23 mouse cellular contexts compared by ENCODE assay signal in the genomic region with DNA sequence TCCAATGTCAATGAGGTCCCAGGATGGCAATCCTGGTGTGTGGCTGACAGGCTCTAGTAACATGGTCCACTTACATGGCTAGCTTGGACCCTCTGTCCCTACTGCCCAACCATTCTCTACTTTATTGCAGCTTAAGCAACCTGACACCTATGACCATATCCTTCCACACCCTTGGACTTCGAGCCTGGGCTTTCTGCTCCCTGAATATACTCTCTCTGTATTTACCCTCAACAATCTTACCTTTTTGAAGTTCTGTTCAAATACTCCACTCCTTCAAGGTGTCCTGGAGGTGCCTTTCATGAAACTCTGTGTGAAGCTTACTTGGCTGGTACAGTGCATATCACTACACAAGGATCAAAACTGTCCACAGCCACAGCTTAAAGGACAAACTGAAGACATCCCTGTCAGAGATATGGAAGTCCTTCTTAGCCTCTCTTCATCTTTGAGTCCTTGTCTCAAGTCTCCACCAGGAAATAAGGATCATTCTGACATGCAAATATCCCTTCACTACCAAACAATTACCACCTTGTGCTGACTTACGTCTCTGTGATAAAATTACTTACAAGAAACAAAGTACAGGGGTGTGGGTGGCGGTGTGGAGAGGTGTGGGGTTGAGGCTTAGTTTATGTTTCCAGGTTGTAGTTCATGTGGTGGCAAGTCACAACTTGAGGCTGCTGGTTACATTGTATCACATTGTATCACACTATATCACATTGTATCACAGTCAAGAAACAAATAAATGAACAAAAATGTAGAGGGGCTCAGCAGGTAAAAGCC. TPM values are rescaled to one million over a fixed set of nuclear protein-coding genes. Genes with fewer than 3 reads are reported as not detected.
DNase-seq lines count a peak whose midpoint lies in the region; ATAC-seq and TF ChIP-seq lines count a peak whose summit lies in the region.
"Had no signal": no experiment of that assay in that cellular context is flagged by ENCODE, and none has a peak within 500 bp of the region (broad histone marks: within the 10 kb centered on the region; RNA-seq: fewer than 3 reads in every experiment).

No protein-coding gene starts in this region.

- no peak overlapping the region for H3K4me3 ChIP-seq in lung, embryonic 14.5 days (ENCODE audit: low read depth, low read length)
- H3K4me3 ChIP-seq in stomach, embryonic 16.5 days (replicated peaks; ENCODE audit: low read length): no peak overlapping the region
- H3K4me3 ChIP-seq in heart, embryonic 12.5 days: no peak overlapping the region
- H3K4me3 ChIP-seq: embryonic facial prominence, embryonic 12.5 days; forebrain, embryonic 15.5 days; heart, adult 2 months; heart, embryonic 13.5 days had no signal

- no peaks in the 10 kb centered on the region for H3K9me3 ChIP-seq in lung, embryonic 14.5 days (ENCODE audit: low read depth, low read length)
- no peaks in the 10 kb centered on the region for H3K9me3 ChIP-seq in stomach, embryonic 16.5 days (replicated peaks; ENCODE audit: control insufficient read depth, low read length)
- no peaks in the 10 kb centered on the region for H3K9me3 ChIP-seq in heart, embryonic 12.5 days (replicated peaks)
- H3K9me3 ChIP-seq: embryonic facial prominence, embryonic 12.5 days; forebrain, embryonic 15.5 days; G1E; heart, embryonic 13.5 days had no signal

- H3K27ac ChIP-seq in lung, embryonic 14.5 days (ENCODE audit: low read depth): peak overlapping the region; percentile 31
- H3K27ac ChIP-seq in stomach, embryonic 16.5 days (ENCODE audit: low read length): peak overlapping the region; percentile 88
- no peak overlapping the region for H3K27ac ChIP-seq in heart, embryonic 12.5 days (ENCODE audit: poor library complexity, severe bottlenecking)
- H3K27ac ChIP-seq: embryonic facial prominence, embryonic 12.5 days; forebrain, embryonic 15.5 days; heart, adult 2 months; heart, embryonic 13.5 days had no signal

- no peak for TF ChIP-seq CTCF in lung, embryonic 14.5 days (IDR thresholded peaks at IDR 0.05; ENCODE audit: low read depth)

- WGBS in lung, embryonic 14.5 days: 47% methylated on average over 3 of the region's 3 CpGs
- WGBS in large intestine, adult 2 months: 28% methylated on average over 3 of the region's 3 CpGs
- 55% methylated on average over 3 of the region's 3 CpGs for WGBS in stomach, embryonic 16.5 days
- 71% methylated on average over 3 of the region's 3 CpGs for WGBS in heart, embryonic 12.5 days

- no peaks in the 10 kb centered on the region for H3K27me3 ChIP-seq in lung, embryonic 14.5 days (ENCODE audit: insufficient read depth, low read length)
- H3K27me3 ChIP-seq in stomach, embryonic 16.5 days (ENCODE audit: control insufficient read depth, insufficient read depth, low read length): no peaks in the 10 kb centered on the region
- no peaks in the 10 kb centered on the region for H3K27me3 ChIP-seq in heart, embryonic 12.5 days (replicated peaks)
- H3K27me3 ChIP-seq: embryonic facial prominence, embryonic 12.5 days; forebrain, embryonic 15.5 days; heart, embryonic 13.5 days had no signal

- no peaks in the 10 kb centered on the region for H3K4me1 ChIP-seq in lung, embryonic 14.5 days (ENCODE audit: insufficient read depth)
- H3K4me1 ChIP-seq in stomach, embryonic 16.5 days (ENCODE audit: control insufficient read depth, insufficient read depth, low read length): peaks cover 6% of the 10 kb centered on the region; the same call in 1 of the 2 replicates
- H3K4me1 ChIP-seq in heart, embryonic 12.5 days (replicated peaks): no peaks in the 10 kb centered on the region

- DNase-seq in lung, embryonic 14.5 days: no peak
- no peak for DNase-seq in lung, postnatal 14 days
- peak; percentile 7 for DNase-seq in lung, postnatal 36 days
- DNase-seq in lung, postnatal 25 days (ENCODE audit: low spot score): no peak
- DNase-seq in large intestine, adult 2 months (ENCODE audit: low read depth, low spot score): peak; percentile 82
- no peak for DNase-seq in ovary, adult 18-20 months (ENCODE audit: low spot score)
- DNase-seq: adrenal gland, postnatal 14 days; B cell, adult 2 months; cerebellum, adult 11-12 months; cerebellum, adult 9-10 months; cerebellum, postnatal 25 days; gastrocnemius, postnatal 10 days; heart, adult 2 months; heart, postnatal 36 days had no signal

- ATAC-seq in lung, embryonic 14.5 days (ENCODE audit: insufficient read depth): no peak
- ATAC-seq in stomach, embryonic 16.5 days (ENCODE audit: insufficient read depth, low FRiP score): peak; percentile 52; the same call in 1 of the 2 replicates
- ATAC-seq in heart, embryonic 12.5 days (ENCODE audit: insufficient number of reproducible peaks, low FRiP score): no peak
- ATAC-seq: CD4-positive, CD25-positive, alpha-beta regulatory T cell, adult 4 months; forebrain, embryonic 15.5 days had no signal

- no peaks in the 10 kb centered on the region for H3K36me3 ChIP-seq in lung, embryonic 14.5 days (ENCODE audit: insufficient read depth)
- no peaks in the 10 kb centered on the region for H3K36me3 ChIP-seq in stomach, embryonic 16.5 days (ENCODE audit: control insufficient read depth, insufficient read depth, low read length)
- H3K36me3 ChIP-seq in heart, embryonic 12.5 days: no peaks in the 10 kb centered on the region
- H3K36me3 ChIP-seq: embryonic facial prominence, embryonic 12.5 days; forebrain, embryonic 15.5 days; G1E; heart, embryonic 13.5 days had no signal

- no peak overlapping the region for H3K4me2 ChIP-seq in lung, embryonic 14.5 days
- H3K4me2 ChIP-seq in stomach, embryonic 16.5 days (ENCODE audit: low read depth, low read length): 0 out of 2 replicates have a peak overlapping the region, but pooled peaks have one; percentile 10
- no peak overlapping the region for H3K4me2 ChIP-seq in heart, embryonic 12.5 days
- H3K4me2 ChIP-seq: embryonic facial prominence, embryonic 12.5 days; forebrain, embryonic 15.5 days; heart, embryonic 13.5 days had no signal

- H3K9ac ChIP-seq in lung, embryonic 14.5 days: no peak overlapping the region
- no peak overlapping the region for H3K9ac ChIP-seq in stomach, embryonic 16.5 days (ENCODE audit: low read length)
- no peak overlapping the region for H3K9ac ChIP-seq in heart, embryonic 12.5 days
- H3K9ac ChIP-seq: embryonic facial prominence, embryonic 12.5 days; forebrain, embryonic 15.5 days; heart, embryonic 13.5 days had no signal

RNA-seq across cellular contexts. Expression of a gene that starts 4.8 kb away (rescaled TPM):
- 116 and 117 TPM in 2 replicates for polyA plus RNA-seq in lung, embryonic 14.5 days (2014; fragmentation: Nextera tagmentation; extraction: Ambion mirVana)
- polyA plus RNA-seq in large intestine, adult 2 months (2012; rRNA removed): 72.0 and 85.7 TPM in 2 replicates
- 118 and 122 TPM in 2 replicates for polyA plus RNA-seq in stomach, embryonic 16.5 days (2015; fragmentation: Nextera tagmentation; extraction: Ambion mirVana)
- 136 and 137 TPM in 2 replicates for polyA plus RNA-seq in heart, embryonic 12.5 days (2016; fragmentation: Nextera tagmentation; extraction: Ambion mirVana)

RNA-seq across cellular contexts. Expression of a gene that starts 13.8 kb away (rescaled TPM):
- 838 and 911 TPM in 2 replicates for polyA plus RNA-seq in lung, embryonic 14.5 days (2014; fragmentation: Nextera tagmentation; extraction: Ambion mirVana)
- 453 and 486 TPM in 2 replicates for polyA plus RNA-seq in large intestine, adult 2 months (2012; rRNA removed)
- 624 and 803 TPM in 2 replicates for polyA plus RNA-seq in stomach, embryonic 16.5 days (2015; fragmentation: Nextera tagmentation; extraction: Ambion mirVana)
- 1,038 and 1,054 TPM in 2 replicates for polyA plus RNA-seq in heart, embryonic 12.5 days (2016; fragmentation: Nextera tagmentation; extraction: Ambion mirVana)

RNA-seq across cellular contexts. Expression of a gene that starts 27.2 kb away (rescaled TPM):
- 7.2 and 10.0 TPM in 2 replicates for polyA plus RNA-seq in lung, embryonic 14.5 days (2014; fragmentation: Nextera tagmentation; extraction: Ambion mirVana)
- polyA plus RNA-seq in large intestine, adult 2 months (2012; rRNA removed): 0.05 and 0.12 TPM in 2 replicates
- polyA plus RNA-seq in stomach, embryonic 16.5 days (2015; fragmentation: Nextera tagmentation; extraction: Ambion mirVana): 1.2 and 1.4 TPM in 2 replicates
- 7.5 and 13.8 TPM in 2 replicates for polyA plus RNA-seq in heart, embryonic 12.5 days (2016; fragmentation: Nextera tagmentation; extraction: Ambion mirVana)
- polyA plus RNA-seq: CD4-positive, CD25-positive, alpha-beta regulatory T cell, adult 4 months; cortical plate, adult 2 months; frontal cortex, adult 2 months; G1E had no signal

RNA-seq across cellular contexts. Expression of a gene that starts 38.9 kb away (rescaled TPM):
- 172 and 179 TPM in 2 replicates for polyA plus RNA-seq in lung, embryonic 14.5 days (2014; fragmentation: Nextera tagmentation; extraction: Ambion mirVana)
- polyA plus RNA-seq in large intestine, adult 2 months (2012; rRNA removed): 258 and 346 TPM in 2 replicates
- 195 and 203 TPM in 2 replicates for polyA plus RNA-seq in stomach, embryonic 16.5 days (2015; fragmentation: Nextera tagmentation; extraction: Ambion mirVana)
- polyA plus RNA-seq in heart, embryonic 12.5 days (2016; fragmentation: Nextera tagmentation; extraction: Ambion mirVana): 95.9 and 101 TPM in 2 replicates

Comparison
In these comparisons a context has a peak if more than half of its experiments do, and no peak if none do; other contexts are left out.
1. DNase-seq: peak in lung, postnatal 36 days (single experiment) and large intestine, adult 2 months (single experiment); none in lung, embryonic 14.5 days (single experiment), lung, postnatal 14 days (single experiment), lung, postnatal 25 days (single experiment) and ovary, adult 18-20 months (single experiment).